Mouse (Mus musculus): ENCODE measurements around the gene Gpalpp1.

Gene Gpalpp1

GRCm38 (mm10) chr14:76110396-76111221 lies at the start of gene Gpalpp1, which contains the start of gene Nufip1:
Gpalpp1 (minus strand) TSS chr14:76110760.
Nufip1 (plus strand) TSS chr14:76110891.
- DNase-seq (ENCODE audit: low read depth): peak; percentile 94

- DNase-seq (ENCODE audit: low read depth): no peak
Measured at GRCm38 (mm10) chr14:76158192-76158785, 47.7 kb upstream of the Gpalpp1 start.

- no peak for DNase-seq (ENCODE audit: low read depth)
Measured at GRCm38 (mm10) chr14:76153828-76154227, 43.3 kb upstream of the Gpalpp1 start.

- DNase-seq (ENCODE audit: low read depth): no peak
Measured at GRCm38 (mm10) chr14:76153003-76153675, 42.6 kb upstream of the Gpalpp1 start.

- peak; percentile 96 for DNase-seq (ENCODE audit: low read depth)
Measured at GRCm38 (mm10) chr14:76152162-76153002, 41.8 kb upstream of the Gpalpp1 start.

GRCm38 (mm10) chr14:76151820-76152161 lies 41.2 kb upstream of the Gpalpp1 start:
- DNase-seq (ENCODE audit: low read depth): no peak

GRCm38 (mm10) chr14:76151011-76151410 lies 40.5 kb upstream of the Gpalpp1 start:
- DNase-seq (ENCODE audit: low read depth): no peak

GRCm38 (mm10) chr14:76150499-76150898 lies 39.9 kb upstream of the Gpalpp1 start:
- DNase-seq (ENCODE audit: low read depth): no peak

- no peak for DNase-seq (ENCODE audit: low read depth)
Measured at GRCm38 (mm10) chr14:76149531-76150179, 39.1 kb upstream of the Gpalpp1 start.

- DNase-seq (ENCODE audit: low read depth): no peak
Measured at GRCm38 (mm10) chr14:76148294-76148693, 37.7 kb upstream of the Gpalpp1 start.

GRCm38 (mm10) chr14:76147061-76147460 lies 36.5 kb upstream of the Gpalpp1 start:
- DNase-seq (ENCODE audit: low read depth): no peak

- DNase-seq (ENCODE audit: low read depth): no peak
Measured at GRCm38 (mm10) chr14:76145868-76146267, 35.3 kb upstream of the Gpalpp1 start.

- DNase-seq (ENCODE audit: low read depth): no peak
Measured at GRCm38 (mm10) chr14:76145248-76145647, 34.7 kb upstream of the Gpalpp1 start.

GRCm38 (mm10) chr14:76134975-76135374 lies 24.4 kb upstream of the Gpalpp1 start:
- DNase-seq (ENCODE audit: low read depth): no peak

GRCm38 (mm10) chr14:76128174-76128573 lies 17.6 kb upstream of the Gpalpp1 start:
- no peak for DNase-seq (ENCODE audit: low read depth)

- no peak for DNase-seq (ENCODE audit: low read depth)
Measured at GRCm38 (mm10) chr14:76127311-76127710, 16.8 kb upstream of the Gpalpp1 start.

- DNase-seq (ENCODE audit: low read depth): no peak
Measured at GRCm38 (mm10) chr14:76122663-76123058, 12.1 kb upstream of the Gpalpp1 start.

GRCm38 (mm10) chr14:76121901-76122662 lies 11.5 kb upstream of the Gpalpp1 start:
- DNase-seq (ENCODE audit: low read depth): peak; percentile 32

- no peak for DNase-seq (ENCODE audit: low read depth)
Measured at GRCm38 (mm10) chr14:76120472-76120871, 9.9 kb upstream of the Gpalpp1 start.

- DNase-seq (ENCODE audit: low read depth): no peak
Measured at GRCm38 (mm10) chr14:76118963-76119362, 8.4 kb upstream of the Gpalpp1 start.

- no peak for DNase-seq (ENCODE audit: low read depth)
Measured at GRCm38 (mm10) chr14:76115744-76116143, 5.2 kb upstream of the Gpalpp1 start.

All from c-Kit-positive CD71-negative TER-119-negative erythroid progenitor cells, embryonic 14.5 days (primary cell).